Mouse (Mus musculus): ENCODE measurements around the gene Vwa5a. TPM values are rescaled to one million over a fixed set of nuclear protein-coding genes. Genes with fewer than 3 reads are reported as not detected.

Vwa5a gene
- polyA plus RNA-seq, 1 experiment from 2014 or later: 22.9 TPM

- ATAC-seq (ENCODE audit: low FRiP score, low TSS enrichment): no peak
- Histone ChIP-seq H3K27ac (ENCODE audit: low read length) (no peak overlapping the region), H3K36me3 (ENCODE audit: insufficient read depth, low read length) (no peaks in the 10 kb centered on the region), H3K4me1 (ENCODE audit: insufficient read depth, low read length) (no peaks in the 10 kb centered on the region), H3K4me3 (ENCODE audit: low read length) (no peak overlapping the region), H3K9me3 (ENCODE audit: low read length) (no peaks in the 10 kb centered on the region), H3K4me2 (replicated peaks; ENCODE audit: low read depth, low read length) (no peak overlapping the region), H3K27me3 (ENCODE audit: insufficient read depth, low read length) (no peaks in the 10 kb centered on the region), H3K9ac (replicated peaks; ENCODE audit: low read length) (no peak overlapping the region)
- 90% methylated on average over 2 of the region's 2 CpGs for whole genome bisulfite sequencing
These were observed 74.6 kb downstream of the Vwa5a start for GRCm38 (mm10) chr9:38792689-38793088.

Other genes starting within 250 kb of the Vwa5a start
- not detected in 2 replicates for gene Olfr905, start 247.2 kb upstream of the Vwa5a start, polyA plus RNA-seq (2015; fragmentation: Nextera tagmentation; extraction: Ambion mirVana)
- not detected in 2 replicates for gene Olfr906, start 231.2 kb upstream of the Vwa5a start, polyA plus RNA-seq (2015; fragmentation: Nextera tagmentation; extraction: Ambion mirVana)
- gene Olfr907, start 222.5 kb upstream of the Vwa5a start, polyA plus RNA-seq (2015; fragmentation: Nextera tagmentation; extraction: Ambion mirVana): not detected in 2 replicates
- not detected in 2 replicates for gene Olfr911-ps1, start 196.7 kb upstream of the Vwa5a start, polyA plus RNA-seq (2015; fragmentation: Nextera tagmentation; extraction: Ambion mirVana)
- not detected in 2 replicates for gene Olfr910, start 180.4 kb upstream of the Vwa5a start, polyA plus RNA-seq (2015; fragmentation: Nextera tagmentation; extraction: Ambion mirVana)
- gene Olfr912, start 138.1 kb upstream of the Vwa5a start, polyA plus RNA-seq (2015; fragmentation: Nextera tagmentation; extraction: Ambion mirVana): not detected in 2 replicates
- not detected in 2 replicates for gene Olfr913, start 125.5 kb upstream of the Vwa5a start, polyA plus RNA-seq (2015; fragmentation: Nextera tagmentation; extraction: Ambion mirVana)
- not detected in 2 replicates for gene Olfr914, start 113.2 kb upstream of the Vwa5a start, polyA plus RNA-seq (2015; fragmentation: Nextera tagmentation; extraction: Ambion mirVana)
- gene Olfr916, start 58.4 kb upstream of the Vwa5a start, polyA plus RNA-seq (2015; fragmentation: Nextera tagmentation; extraction: Ambion mirVana): not detected in 2 replicates
- not detected in 2 replicates for gene Olfr917, start 52.4 kb upstream of the Vwa5a start, polyA plus RNA-seq (2015; fragmentation: Nextera tagmentation; extraction: Ambion mirVana)
- not detected in 2 replicates for gene Olfr918, start 43.7 kb upstream of the Vwa5a start, polyA plus RNA-seq (2015; fragmentation: Nextera tagmentation; extraction: Ambion mirVana)
- not detected in 2 replicates for gene Olfr919, start 14.6 kb upstream of the Vwa5a start, polyA plus RNA-seq (2015; fragmentation: Nextera tagmentation; extraction: Ambion mirVana)
- gene Olfr920, start 34.0 kb downstream of the Vwa5a start, polyA plus RNA-seq (2015; fragmentation: Nextera tagmentation; extraction: Ambion mirVana): 0.08 TPM in 1 of 2 replicates, not detected in the other
- not detected in 2 replicates for gene Olfr921, start 54.8 kb downstream of the Vwa5a start, polyA plus RNA-seq (2015; fragmentation: Nextera tagmentation; extraction: Ambion mirVana)
- gene Olfr922, start 96.3 kb downstream of the Vwa5a start, polyA plus RNA-seq (2015; fragmentation: Nextera tagmentation; extraction: Ambion mirVana): not detected in 2 replicates
- not detected in 2 replicates for gene Olfr923, start 108.3 kb downstream of the Vwa5a start, polyA plus RNA-seq (2015; fragmentation: Nextera tagmentation; extraction: Ambion mirVana)
- not detected in 2 replicates for gene Olfr924, start 126.2 kb downstream of the Vwa5a start, polyA plus RNA-seq (2015; fragmentation: Nextera tagmentation; extraction: Ambion mirVana)
- not detected in 2 replicates for gene Olfr26, start 136.8 kb downstream of the Vwa5a start, polyA plus RNA-seq (2015; fragmentation: Nextera tagmentation; extraction: Ambion mirVana)
- gene Olfr926, start 158.9 kb downstream of the Vwa5a start, polyA plus RNA-seq (2015; fragmentation: Nextera tagmentation; extraction: Ambion mirVana): not detected in 2 replicates
- gene Olfr930, start 211.5 kb downstream of the Vwa5a start, polyA plus RNA-seq (2015; fragmentation: Nextera tagmentation; extraction: Ambion mirVana): not detected in 2 replicates

Measured in kidney, embryonic 16.5 days (tissue).